Comparison of ENCODE assay signal across 10 mouse cellular contexts in genomic region chr9:108824144-108824685, GRCm38 (mm10). TPM values are rescaled to one million over a fixed set of nuclear protein-coding genes. Genes with fewer than 3 reads are reported as not detected.
DNase-seq lines count a peak whose midpoint lies in the region; ATAC-seq and TF ChIP-seq lines count a peak whose summit lies in the region.
"Had no signal": no experiment of that assay in that cellular context is flagged by ENCODE, and none has a peak within 500 bp of the region (broad histone marks: within the 10 kb centered on the region; RNA-seq: fewer than 3 reads in every experiment).

No protein-coding gene starts in this region.

- H3K36me3 ChIP-seq in liver, postnatal 0 days (replicated peaks; ENCODE audit: insufficient read depth, low read length) = no peaks in the 10 kb centered on the region
- H3K36me3 ChIP-seq in hindbrain, embryonic 10.5 days = peaks cover 17% of the 10 kb centered on the region
- peaks cover 22% of the 10 kb centered on the region for H3K36me3 ChIP-seq in neural tube, embryonic 13.5 days

- no peak for DNase-seq in liver, postnatal 0 days
- DNase-seq in liver = no peak
- peak; percentile 43 for DNase-seq in embryo, embryonic 10.5 days (ENCODE audit: low spot score)
- DNase-seq in hindbrain, embryonic 10.5 days (ENCODE audit: low spot score) = peak; percentile 29
- no peak for DNase-seq in lung, postnatal 10 days
- no peak for DNase-seq in B cell, adult 2 months
- DNase-seq: heart, postnatal 14 days; thymus, postnatal 4 days had no signal

- H3K27ac ChIP-seq in liver, postnatal 0 days (ENCODE audit: low read depth) = no peak overlapping the region
- H3K27ac ChIP-seq in hindbrain, embryonic 10.5 days = peak overlapping the region; percentile 88
- peak overlapping the region; percentile 87 for H3K27ac ChIP-seq in neural tube, embryonic 13.5 days (replicated peaks)

- ATAC-seq in liver, postnatal 0 days = no peak
- no peak for ATAC-seq in neural tube, embryonic 13.5 days (ENCODE audit: low read depth)

- no peak overlapping the region for H3K9ac ChIP-seq in liver, postnatal 0 days (replicated peaks)
- peak overlapping the region; percentile 63 for H3K9ac ChIP-seq in neural tube, embryonic 13.5 days

- no peak for TF ChIP-seq EP300 in liver, postnatal 0 days (IDR thresholded peaks at IDR 0.05; ENCODE audit: low read depth)

- H3K4me3 ChIP-seq in liver, postnatal 0 days (ENCODE audit: low read depth, low read length) = peak overlapping the region; percentile 1; the same call in 1 of the 2 replicates
- peak overlapping the region; percentile 75 for H3K4me3 ChIP-seq in hindbrain, embryonic 10.5 days
- H3K4me3 ChIP-seq in neural tube, embryonic 13.5 days = peak overlapping the region; percentile 74
- H3K4me3 ChIP-seq: megakaryocyte, embryonic 14.5 days had no signal

- H3K4me1 ChIP-seq in liver, postnatal 0 days (ENCODE audit: insufficient read depth) = peaks cover 13% of the 10 kb centered on the region
- H3K4me1 ChIP-seq in hindbrain, embryonic 10.5 days (replicated peaks) = peaks cover 46% of the 10 kb centered on the region
- H3K4me1 ChIP-seq in neural tube, embryonic 13.5 days (replicated peaks) = peaks cover 46% of the 10 kb centered on the region

- no peak overlapping the region for H3K4me2 ChIP-seq in liver, postnatal 0 days (ENCODE audit: low read depth, low read length)
- peak overlapping the region; percentile 97 for H3K4me2 ChIP-seq in neural tube, embryonic 13.5 days

- WGBS in liver, postnatal 0 days (ENCODE audit: insufficient replicate concordance) = 8% methylated on average over 25 of the region's 25 CpGs
- 4% methylated on average over 25 of the region's 25 CpGs for WGBS in hindbrain, embryonic 10.5 days
- 4% methylated on average over 25 of the region's 25 CpGs for WGBS in neural tube, embryonic 13.5 days

- no peak for TF ChIP-seq CTCF in liver, postnatal 0 days (IDR thresholded peaks at IDR 0.05; ENCODE audit: low read depth)

- H3K9me3 ChIP-seq in liver, postnatal 0 days (ENCODE audit: low read length) = no peaks in the 10 kb centered on the region
- no peaks in the 10 kb centered on the region for H3K9me3 ChIP-seq in hindbrain, embryonic 10.5 days
- H3K9me3 ChIP-seq in neural tube, embryonic 13.5 days = no peaks in the 10 kb centered on the region

- H3K27me3 ChIP-seq in liver, postnatal 0 days (ENCODE audit: insufficient read depth, low read length) = peaks cover 61% of the 10 kb centered on the region
- peaks cover 64% of the 10 kb centered on the region for H3K27me3 ChIP-seq in hindbrain, embryonic 10.5 days (ENCODE audit: insufficient read depth, poor library complexity, severe bottlenecking)
- peaks cover 40% of the 10 kb centered on the region for H3K27me3 ChIP-seq in neural tube, embryonic 13.5 days

RNA-seq across cellular contexts. Expression of gene Celsr3, which starts 1.9 kb away (rescaled TPM):
- 0.09 and 0.23 TPM in 2 replicates for polyA plus RNA-seq in liver, postnatal 0 days (2015; fragmentation: Nextera tagmentation; extraction: Ambion mirVana)
- polyA plus RNA-seq in hindbrain, embryonic 10.5 days (2016; fragmentation: Nextera tagmentation; extraction: Ambion mirVana) = 4.5 and 7.2 TPM in 2 replicates
- polyA plus RNA-seq in neural tube, embryonic 13.5 days (2015; fragmentation: Nextera tagmentation; extraction: Ambion mirVana) = 12.1 and 12.2 TPM in 2 replicates

RNA-seq across cellular contexts. Expression of gene Nckipsd, which starts 16.0 kb away (rescaled TPM):
- 4.5 TPM in 2 replicates for polyA plus RNA-seq in liver, postnatal 0 days (2015; fragmentation: Nextera tagmentation; extraction: Ambion mirVana)
- 14.9 and 16.2 TPM in 2 replicates for polyA plus RNA-seq in hindbrain, embryonic 10.5 days (2016; fragmentation: Nextera tagmentation; extraction: Ambion mirVana)
- polyA plus RNA-seq in neural tube, embryonic 13.5 days (2015; fragmentation: Nextera tagmentation; extraction: Ambion mirVana) = 20.7 and 23.9 TPM in 2 replicates

RNA-seq across cellular contexts. Expression of gene Slc26a6, which starts 28.9 kb away (rescaled TPM):
- polyA plus RNA-seq in liver, postnatal 0 days (2015; fragmentation: Nextera tagmentation; extraction: Ambion mirVana) = 2.4 TPM in 2 replicates
- 11.2 and 12.6 TPM in 2 replicates for polyA plus RNA-seq in hindbrain, embryonic 10.5 days (2016; fragmentation: Nextera tagmentation; extraction: Ambion mirVana)
- polyA plus RNA-seq in neural tube, embryonic 13.5 days (2015; fragmentation: Nextera tagmentation; extraction: Ambion mirVana) = 12.7 and 13.5 TPM in 2 replicates

RNA-seq across cellular contexts. Expression of gene Ip6k2, which starts 40.6 kb away (rescaled TPM):
- 12.4 and 18.6 TPM in 2 replicates for polyA plus RNA-seq in liver, postnatal 0 days (2015; fragmentation: Nextera tagmentation; extraction: Ambion mirVana)
- 87.2 and 117 TPM in 2 replicates for polyA plus RNA-seq in hindbrain, embryonic 10.5 days (2016; fragmentation: Nextera tagmentation; extraction: Ambion mirVana)
- polyA plus RNA-seq in neural tube, embryonic 13.5 days (2015; fragmentation: Nextera tagmentation; extraction: Ambion mirVana) = 183 and 204 TPM in 2 replicates

Comparison
In these comparisons a context has a peak if more than half of its experiments do, and no peak if none do; other contexts are left out.
1. DNase-seq: peak in embryo, embryonic 10.5 days (single experiment) and hindbrain, embryonic 10.5 days (single experiment); none in liver, postnatal 0 days (single experiment), liver (single experiment), lung, postnatal 10 days (single experiment) and B cell, adult 2 months (0 of 2).
2. H3K4me3 ChIP-seq: peak in every context shown above with its lines; median percentile 75 in hindbrain, embryonic 10.5 days; 74 in neural tube, embryonic 13.5 days; 1 in liver, postnatal 0 days.